Mouse (Mus musculus) liver, embryonic 14.5 days (tissue): ENCODE measurements at regions not wholly inside any gene's neighbourhood (a gene's known extent, or its start where the extent isn't known, plus 50 kb on each side); places are given as distances from the start of the nearest gene placed in this dataset.

Source experiments
- CTCF ChIP-seq: IDR thresholded peaks from 2 replicates; pipeline ENCODE4 v1.5.1; 2016; ENCODE audit warnings: antibody characterized with exemption, low read depth, control low read depth
- EP300 ChIP-seq: IDR thresholded peaks from 2 replicates; pipeline ENCODE4 v1.6.1; 2016; ENCODE audit warnings: antibody characterized with exemption, low read depth

GRCm38 (mm10) chr12:25400326-25400725 lies 303.4 kb upstream of the Id2 start:
- TF ChIP-seq CTCF: no peak
- no peak for TF ChIP-seq EP300
